ENCODE assay signal across 8 mouse cellular contexts in genomic region chr2:52930106-52930868, GRCm38 (mm10).
DNase-seq lines count a peak whose midpoint lies in the region; ATAC-seq and TF ChIP-seq lines count a peak whose summit lies in the region.
"Had no signal": no experiment of that assay in that cellular context is flagged by ENCODE, and none has a peak within 500 bp of the region (broad histone marks: within the 10 kb centered on the region; RNA-seq: fewer than 3 reads in every experiment).

No protein-coding gene starts in this region.

- no peak for ATAC-seq in neural tube, embryonic 13.5 days (ENCODE audit: low read depth)
- peak; percentile 49; the same call in 1 of the 2 replicates for ATAC-seq in neural tube, embryonic 14.5 days (ENCODE audit: low read depth)

- 0 out of 2 replicates have a peak overlapping the region, but pooled peaks have one; percentile 4 for H3K27ac ChIP-seq in neural tube, embryonic 13.5 days (replicated peaks)
- H3K27ac ChIP-seq in neural tube, embryonic 14.5 days (ENCODE audit: low read depth, low read length), result no peak overlapping the region
- H3K27ac ChIP-seq: left cerebral cortex, adult 2 months had no signal

- no peak overlapping the region for H3K4me2 ChIP-seq in neural tube, embryonic 13.5 days
- H3K4me2 ChIP-seq in neural tube, embryonic 14.5 days (ENCODE audit: low read depth, low read length), result no peak overlapping the region

- TF ChIP-seq CTCF in brain, embryonic 14.5 days (IDR thresholded peaks at IDR 0.05; ENCODE audit: borderline replicate concordance, extremely low read depth, insufficient read depth, insufficient read length), result no peak

- H3K9ac ChIP-seq in neural tube, embryonic 13.5 days, result no peak overlapping the region
- H3K9ac ChIP-seq in neural tube, embryonic 14.5 days (replicated peaks; ENCODE audit: low read depth, low read length), result no peak overlapping the region

- no peaks in the 10 kb centered on the region for H3K27me3 ChIP-seq in neural tube, embryonic 13.5 days
- no peaks in the 10 kb centered on the region for H3K27me3 ChIP-seq in neural tube, embryonic 14.5 days (ENCODE audit: control insufficient read depth, insufficient read depth, low read length)

- WGBS in neural tube, embryonic 13.5 days, result 86% methylated on average over 5 of the region's 5 CpGs
- WGBS in neural tube, embryonic 14.5 days, result 85% methylated on average over 5 of the region's 5 CpGs

- DNase-seq in neural tube, embryonic 10.5 days (ENCODE audit: extremely low spot score, low spot score), result no peak
- DNase-seq in brain, embryonic 14.5 days (ENCODE audit: low read depth), result peak; percentile 70
- peak; percentile 56 for DNase-seq in gastrocnemius, postnatal 10 days
- peak; percentile 58 to 72 for DNase-seq in kidney, postnatal 4 days
- no peak for DNase-seq in embryo, embryonic 10 days (ENCODE audit: low spot score)

- no peaks in the 10 kb centered on the region for H3K36me3 ChIP-seq in neural tube, embryonic 13.5 days
- H3K36me3 ChIP-seq in neural tube, embryonic 14.5 days (ENCODE audit: control insufficient read depth, insufficient read depth, low read length), result no peaks in the 10 kb centered on the region

- no peaks in the 10 kb centered on the region for H3K9me3 ChIP-seq in neural tube, embryonic 13.5 days
- H3K9me3 ChIP-seq in neural tube, embryonic 14.5 days (ENCODE audit: control insufficient read depth, low read length), result no peaks in the 10 kb centered on the region

- peaks cover 56% of the 10 kb centered on the region for H3K4me1 ChIP-seq in neural tube, embryonic 13.5 days (replicated peaks)
- H3K4me1 ChIP-seq in neural tube, embryonic 14.5 days (ENCODE audit: control insufficient read depth, insufficient read depth, low read length), result peaks cover 19% of the 10 kb centered on the region; the same call in 1 of the 2 replicates

- TF ChIP-seq POLR2A in brain, embryonic 14.5 days (IDR thresholded peaks at IDR 0.05; ENCODE audit: borderline replicate concordance, extremely low read depth, insufficient read depth, insufficient read length, poor library complexity, severe bottlenecking), result no peak

- no peak overlapping the region for H3K4me3 ChIP-seq in neural tube, embryonic 13.5 days
- H3K4me3 ChIP-seq in neural tube, embryonic 14.5 days (ENCODE audit: low read depth, low read length), result no peak overlapping the region
- H3K4me3 ChIP-seq: left cerebral cortex, adult 2 months had no signal

Comparison
In these comparisons a context has a peak if more than half of its experiments do, and no peak if none do; other contexts are left out.
1. DNase-seq: peak in brain, embryonic 14.5 days (single experiment), gastrocnemius, postnatal 10 days (single experiment) and kidney, postnatal 4 days (2 of 2); none in neural tube, embryonic 10.5 days (single experiment) and embryo, embryonic 10 days (single experiment).